Mouse (Mus musculus): ENCODE results near the gene Lce3c. TPM values are rescaled to one million over a fixed set of nuclear protein-coding genes. Genes with fewer than 3 reads are reported as not detected.

Lce3c gene
- polyA plus RNA-seq (2014; fragmentation: Illumina TruSeq; extraction: RNeasy Lipid Tissue Mini Kit (QIAGEN cat#74804); ENCODE audit: low read depth, low replicate concordance) = not detected

GRCm38 (mm10) chr3:92944186-92944585 is at the start of gene Lce3c:
TSS of gene Lce3c (plus strand) at chr3:92944486.

DNA sequence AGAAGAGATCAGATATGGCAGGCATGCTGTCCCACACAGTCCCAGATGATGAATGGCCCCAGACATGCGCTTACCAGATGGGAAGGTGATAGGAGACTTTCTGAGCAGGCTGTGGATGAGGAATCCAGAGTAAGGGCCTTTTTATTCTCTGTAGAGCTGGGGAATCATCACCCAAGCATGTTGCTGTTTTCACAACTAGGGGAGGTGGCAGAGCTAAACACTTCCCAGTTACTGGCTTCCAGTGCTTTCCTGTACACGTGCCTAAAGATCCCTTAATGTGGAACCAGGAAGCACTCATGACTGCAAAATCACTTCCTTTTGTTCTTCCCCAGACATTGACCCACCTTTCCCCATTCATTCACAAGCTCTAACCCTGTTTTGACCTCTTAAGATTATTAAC is 18.2 kb upstream of the Lce3c start, which contains the start of gene Lce3a:
Gene Lce3a, minus strand, starts transcription at position 101 of the 400 bp plus-strand sequence.

DNA sequence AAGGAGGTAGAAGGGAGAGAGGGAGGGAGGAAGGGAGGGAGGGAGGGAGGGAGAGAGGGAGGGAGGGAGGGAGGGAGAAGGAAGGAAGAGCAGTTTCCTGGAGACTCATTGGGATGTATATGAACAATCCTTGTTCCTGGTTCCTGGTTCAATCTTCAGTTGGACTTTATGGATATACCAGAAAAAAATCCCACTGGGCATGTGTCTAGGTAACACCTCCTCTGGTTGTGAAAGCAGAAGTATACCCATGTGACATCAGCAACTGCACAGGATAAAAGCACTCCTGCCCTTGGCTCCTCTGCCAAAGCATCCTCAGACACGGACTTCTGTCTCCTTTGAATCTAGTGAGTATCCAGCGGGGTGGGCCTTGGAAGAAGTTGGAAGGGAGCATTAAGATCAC is 11.6 kb upstream of the Lce3c start, which contains the start of gene Lce3b:
Gene Lce3b, plus strand, starts transcription at position 301 of the 400 bp plus-strand sequence.

DNA sequence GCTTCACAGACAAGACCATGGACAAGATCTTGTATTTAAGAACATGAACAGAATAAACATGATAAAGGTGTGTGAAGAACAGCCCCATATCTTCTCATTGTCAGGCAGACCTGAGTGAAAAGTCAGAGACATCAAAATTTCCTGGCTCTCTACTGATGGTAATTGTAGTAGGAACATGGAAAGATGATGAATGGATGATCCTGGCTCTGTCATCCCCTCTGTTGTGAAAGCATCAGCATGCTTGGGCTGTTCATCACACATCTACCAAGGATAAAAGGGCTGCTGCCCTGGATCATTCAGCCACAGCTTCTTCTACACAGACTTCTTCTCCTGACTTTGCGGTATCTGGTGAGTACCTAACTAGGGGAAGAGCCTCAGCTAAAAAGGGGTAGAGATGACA is 12.8 kb downstream of the Lce3c start, which contains the start of gene Lce3d:
Gene Lce3d, plus strand, starts transcription at position 301 of the 400 bp plus-strand sequence.

DNA sequence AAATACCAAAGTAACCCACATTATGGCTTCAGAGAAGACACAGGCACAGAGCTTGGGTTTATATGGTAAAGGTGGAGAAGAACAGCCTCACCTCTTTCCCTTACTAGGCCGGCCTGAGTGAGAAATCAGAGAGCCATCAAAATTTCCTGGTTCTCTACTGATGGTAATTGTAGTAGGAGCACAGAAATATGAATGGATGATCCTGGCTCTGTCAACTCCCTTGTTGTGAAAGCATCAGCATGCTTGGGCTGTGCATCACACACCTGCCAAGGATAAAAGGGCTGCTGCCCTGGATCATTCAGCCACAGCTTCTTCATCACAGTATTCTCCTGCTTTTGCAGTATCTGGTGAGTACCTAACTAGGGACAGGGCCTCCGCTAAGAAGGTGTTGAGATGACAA is 22.5 kb downstream of the Lce3c start, which contains the start of gene Lce3e:
Gene Lce3e, plus strand, starts transcription at position 301 of the 400 bp plus-strand sequence.

GRCm38 (mm10) chr3:92991926-92992325 is 47.6 kb downstream of the Lce3c start, which contains the start of gene Lce3f:
TSS of gene Lce3f (plus strand) at chr3:92992226.

Other genes starting within 250 kb of the Lce3c start
- not detected for gene Lce1e, start 235.4 kb upstream of the Lce3c start, polyA plus RNA-seq (2014; fragmentation: Illumina TruSeq; extraction: RNeasy Lipid Tissue Mini Kit (QIAGEN cat#74804); ENCODE audit: low read depth, low replicate concordance)
- gene Lce1f, start 224.1 kb upstream of the Lce3c start, polyA plus RNA-seq (2014; fragmentation: Illumina TruSeq; extraction: RNeasy Lipid Tissue Mini Kit (QIAGEN cat#74804); ENCODE audit: low read depth, low replicate concordance) = not detected
- gene Gm38119, start 205.4 kb upstream of the Lce3c start, polyA plus RNA-seq (2014; fragmentation: Illumina TruSeq; extraction: RNeasy Lipid Tissue Mini Kit (QIAGEN cat#74804); ENCODE audit: low read depth, low replicate concordance) = not detected
- gene Lce1g, start 192.1 kb upstream of the Lce3c start, polyA plus RNA-seq (2014; fragmentation: Illumina TruSeq; extraction: RNeasy Lipid Tissue Mini Kit (QIAGEN cat#74804); ENCODE audit: low read depth, low replicate concordance) = not detected
- gene Lce1h, start 179.4 kb upstream of the Lce3c start, polyA plus RNA-seq (2014; fragmentation: Illumina TruSeq; extraction: RNeasy Lipid Tissue Mini Kit (QIAGEN cat#74804); ENCODE audit: low read depth, low replicate concordance) = not detected
- gene Lce1i, start 165.6 kb upstream of the Lce3c start, polyA plus RNA-seq (2014; fragmentation: Illumina TruSeq; extraction: RNeasy Lipid Tissue Mini Kit (QIAGEN cat#74804); ENCODE audit: low read depth, low replicate concordance) = not detected
- gene Lce1j, start 154.0 kb upstream of the Lce3c start, polyA plus RNA-seq (2014; fragmentation: Illumina TruSeq; extraction: RNeasy Lipid Tissue Mini Kit (QIAGEN cat#74804); ENCODE audit: low read depth, low replicate concordance) = not detected
- gene Lce1k, start 136.6 kb upstream of the Lce3c start, polyA plus RNA-seq (2014; fragmentation: Illumina TruSeq; extraction: RNeasy Lipid Tissue Mini Kit (QIAGEN cat#74804); ENCODE audit: low read depth, low replicate concordance) = not detected
- not detected for gene Kprp, start 117.2 kb upstream of the Lce3c start, polyA plus RNA-seq (2014; fragmentation: Illumina TruSeq; extraction: RNeasy Lipid Tissue Mini Kit (QIAGEN cat#74804); ENCODE audit: low read depth, low replicate concordance)
- not detected for gene Lce1l, start 93.2 kb upstream of the Lce3c start, polyA plus RNA-seq (2014; fragmentation: Illumina TruSeq; extraction: RNeasy Lipid Tissue Mini Kit (QIAGEN cat#74804); ENCODE audit: low read depth, low replicate concordance)
- not detected for gene 2310050C09Rik, start 74.3 kb upstream of the Lce3c start, polyA plus RNA-seq (2014; fragmentation: Illumina TruSeq; extraction: RNeasy Lipid Tissue Mini Kit (QIAGEN cat#74804); ENCODE audit: low read depth, low replicate concordance)
- gene Lce3a, start 18.3 kb upstream of the Lce3c start, polyA plus RNA-seq (2014; fragmentation: Illumina TruSeq; extraction: RNeasy Lipid Tissue Mini Kit (QIAGEN cat#74804); ENCODE audit: low read depth, low replicate concordance) = not detected
- gene Lce3b, start 11.5 kb upstream of the Lce3c start, polyA plus RNA-seq (2014; fragmentation: Illumina TruSeq; extraction: RNeasy Lipid Tissue Mini Kit (QIAGEN cat#74804); ENCODE audit: low read depth, low replicate concordance) = not detected
- gene Lce3d, start 12.9 kb downstream of the Lce3c start, polyA plus RNA-seq (2014; fragmentation: Illumina TruSeq; extraction: RNeasy Lipid Tissue Mini Kit (QIAGEN cat#74804); ENCODE audit: low read depth, low replicate concordance) = not detected
- gene Lce3e, start 22.6 kb downstream of the Lce3c start, polyA plus RNA-seq (2014; fragmentation: Illumina TruSeq; extraction: RNeasy Lipid Tissue Mini Kit (QIAGEN cat#74804); ENCODE audit: low read depth, low replicate concordance) = not detected
- gene Lce3f, start 47.7 kb downstream of the Lce3c start, polyA plus RNA-seq (2014; fragmentation: Illumina TruSeq; extraction: RNeasy Lipid Tissue Mini Kit (QIAGEN cat#74804); ENCODE audit: low read depth, low replicate concordance) = not detected
- gene Crct1, start 71.2 kb downstream of the Lce3c start, polyA plus RNA-seq (2014; fragmentation: Illumina TruSeq; extraction: RNeasy Lipid Tissue Mini Kit (QIAGEN cat#74804); ENCODE audit: low read depth, low replicate concordance) = not detected
- not detected for gene Lce1m, start 74.6 kb downstream of the Lce3c start, polyA plus RNA-seq (2014; fragmentation: Illumina TruSeq; extraction: RNeasy Lipid Tissue Mini Kit (QIAGEN cat#74804); ENCODE audit: low read depth, low replicate concordance)
- not detected for gene Gm4858, start 124.3 kb downstream of the Lce3c start, polyA plus RNA-seq (2014; fragmentation: Illumina TruSeq; extraction: RNeasy Lipid Tissue Mini Kit (QIAGEN cat#74804); ENCODE audit: low read depth, low replicate concordance)
- not detected for gene Crnn, start 200.3 kb downstream of the Lce3c start, polyA plus RNA-seq (2014; fragmentation: Illumina TruSeq; extraction: RNeasy Lipid Tissue Mini Kit (QIAGEN cat#74804); ENCODE audit: low read depth, low replicate concordance)

Measured in liver, adult 10 weeks (tissue).